Comparison of ENCODE assay signal across 8 mouse cellular contexts in genomic region chr16:4557949-4558348, GRCm38 (mm10). TPM values are rescaled to one million over a fixed set of nuclear protein-coding genes. Genes with fewer than 3 reads are reported as not detected.
A peak's percentile ranks its signal among the peaks of the same experiment; 100 is the strongest.
DNase-seq lines count a peak whose midpoint lies in the region; ATAC-seq and TF ChIP-seq lines count a peak whose summit lies in the region.

No protein-coding gene starts in this region.

- peak overlapping the region; percentile 88 for H3K4me2 ChIP-seq in hindbrain, embryonic 12.5 days (replicated peaks)
- peak overlapping the region; percentile 68 for H3K4me2 ChIP-seq in lung, embryonic 16.5 days (ENCODE audit: low read depth, low read length)

- no peaks in the 10 kb centered on the region for H3K36me3 ChIP-seq in hindbrain, embryonic 12.5 days
- no peaks in the 10 kb centered on the region for H3K36me3 ChIP-seq in lung, embryonic 16.5 days (ENCODE audit: control insufficient read depth, insufficient read depth, low read length)

- in situ Hi-C loops in Patski (cut with MboI; ENCODE audit: low pct_unique_long_range_greater_than_20kb) = no loop called here

- H3K9ac ChIP-seq in hindbrain, embryonic 12.5 days = peak overlapping the region; percentile 77
- peak overlapping the region; percentile 76 for H3K9ac ChIP-seq in lung, embryonic 16.5 days (ENCODE audit: low read length)

- peak overlapping the region; percentile 66 for H3K4me3 ChIP-seq in hindbrain, embryonic 12.5 days
- H3K4me3 ChIP-seq in lung, embryonic 16.5 days (ENCODE audit: low read length) = peak overlapping the region; percentile 69

- peaks cover 23% of the 10 kb centered on the region for H3K4me1 ChIP-seq in hindbrain, embryonic 12.5 days
- H3K4me1 ChIP-seq in lung, embryonic 16.5 days (replicated peaks; ENCODE audit: control insufficient read depth, insufficient read depth, low read length) = peaks cover 22% of the 10 kb centered on the region

- no peaks in the 10 kb centered on the region for H3K9me3 ChIP-seq in hindbrain, embryonic 12.5 days (replicated peaks)
- no peaks in the 10 kb centered on the region for H3K9me3 ChIP-seq in lung, embryonic 16.5 days (ENCODE audit: control insufficient read depth, low read length)

- peak overlapping the region; percentile 93 for H3K27ac ChIP-seq in hindbrain, embryonic 12.5 days
- peak overlapping the region; percentile 88 for H3K27ac ChIP-seq in lung, embryonic 16.5 days (ENCODE audit: low read length)

- WGBS in hindbrain, embryonic 12.5 days = under 1% methylated on average over 19 of the region's 19 CpGs
- WGBS in lung, embryonic 16.5 days = under 1% methylated on average over 19 of the region's 19 CpGs

- no peak for TF ChIP-seq CTCF in Patski (IDR thresholded peaks at IDR 0.05)

- DNase-seq in Patski (ENCODE audit: low read depth, low spot score) = peak; percentile 6
- peak; percentile 56 to 61 for DNase-seq in cerebellum, postnatal 14 days
- peak; percentile 34 to 53 for DNase-seq in frontal cortex, postnatal 14 days (ENCODE audit: low spot score in 2 of 2)
- DNase-seq in layer of hippocampus, postnatal 10 days (ENCODE audit: low spot score in 2 of 2) = peak; percentile 55 to 66
- peak; percentile 50 for DNase-seq in ovary, adult 18-20 months (ENCODE audit: low spot score)
- peak; percentile 65 for DNase-seq in thymus, postnatal 10 days (ENCODE audit: low spot score in 2 of 2)

- CTCF ChIA-PET in Patski (lab: Charles Lee) = interaction anchor here (0.8 to 5.3 kb wide), 6 partner anchors 9 to 88 kb away, joined by 3 to 30 read pairs (median 4); no protein-coding TSS in a partner anchor

- ATAC-seq in Patski = peak; percentile 42
- peak; percentile 24 for ATAC-seq in hindbrain, embryonic 12.5 days (ENCODE audit: low FRiP score)
- peak; percentile 59 for ATAC-seq in lung, embryonic 16.5 days (ENCODE audit: low read depth)

- H3K27me3 ChIP-seq in Patski = no peaks in the 10 kb centered on the region
- no peaks in the 10 kb centered on the region for H3K27me3 ChIP-seq in hindbrain, embryonic 12.5 days
- no peaks in the 10 kb centered on the region for H3K27me3 ChIP-seq in lung, embryonic 16.5 days (ENCODE audit: control insufficient read depth, insufficient read depth, low read depth, low read length)

- POLR2A ChIA-PET in Patski (lab: Charles Lee) = interaction anchor here (0.7 to 1.2 kb wide), 2 partner anchors 10 to 50 kb away, joined by 3 read pairs; no protein-coding TSS in a partner anchor

RNA-seq across cellular contexts. Expression of gene Tfap4, which starts 1.7 kb away (rescaled TPM):
- 9.8 TPM for polyA plus RNA-seq in Patski (2021)
- 13.1 and 13.8 TPM in 2 replicates for polyA plus RNA-seq in hindbrain, embryonic 12.5 days (2016; fragmentation: Nextera tagmentation; extraction: Ambion mirVana)
- total RNA-seq in layer of hippocampus, postnatal 10 days (2021) = 1 to 10 TPM; 4.2 to 4.3 TPM
- 13.2 and 15.5 TPM in 2 replicates for polyA plus RNA-seq in lung, embryonic 16.5 days (2015; fragmentation: Nextera tagmentation; extraction: Ambion mirVana)

RNA-seq across cellular contexts. Expression of gene Srl, which starts 16.3 kb away (rescaled TPM):
- 2.0 TPM for polyA plus RNA-seq in Patski (2021)
- 25.8 and 36.5 TPM in 2 replicates for polyA plus RNA-seq in hindbrain, embryonic 12.5 days (2016; fragmentation: Nextera tagmentation; extraction: Ambion mirVana)
- 10 to 100 TPM; 25.4 to 25.7 TPM for total RNA-seq in layer of hippocampus, postnatal 10 days (2021)
- polyA plus RNA-seq in lung, embryonic 16.5 days (2015; fragmentation: Nextera tagmentation; extraction: Ambion mirVana) = 20.5 and 23.2 TPM in 2 replicates

RNA-seq across cellular contexts. Expression of gene Glis2, which starts 36.6 kb away (rescaled TPM):
- 87.1 TPM for polyA plus RNA-seq in Patski (2021)
- polyA plus RNA-seq in hindbrain, embryonic 12.5 days (2016; fragmentation: Nextera tagmentation; extraction: Ambion mirVana) = 34.0 and 34.3 TPM in 2 replicates
- 10 to 100 TPM; 23.8 to 26.5 TPM for total RNA-seq in layer of hippocampus, postnatal 10 days (2021)
- polyA plus RNA-seq in lung, embryonic 16.5 days (2015; fragmentation: Nextera tagmentation; extraction: Ambion mirVana) = 21.3 and 23.7 TPM in 2 replicates

Comparison
In these comparisons a context has a peak if more than half of its experiments do, and no peak if none do; other contexts are left out.
1. Peak in every context shown above with its lines: DNase-seq, ATAC-seq, H3K4me3 ChIP-seq and H3K27ac ChIP-seq.
2. DNase-seq: peak in every context shown above with its lines; median percentile 65 in thymus, postnatal 10 days; 60 in layer of hippocampus, postnatal 10 days; 58 in cerebellum, postnatal 14 days; 50 in ovary, adult 18-20 months; 44 in frontal cortex, postnatal 14 days; 6 in Patski.